ENCODE assay signal across 11 mouse cellular contexts in genomic region chr4:131484607-131485111, GRCm38 (mm10).
A peak's percentile ranks its signal among the peaks of the same experiment; 100 is the strongest.
DNase-seq lines count a peak whose midpoint lies in the region; ATAC-seq lines count a peak whose summit lies in the region.
"Had no signal": no experiment of that assay in that cellular context is flagged by ENCODE, and none has a peak within 500 bp of the region (broad histone marks: within the 10 kb centered on the region; RNA-seq: fewer than 3 reads in every experiment).

No protein-coding gene starts in this region.

- peaks cover 72% of the 10 kb centered on the region for H3K4me1 ChIP-seq in hindbrain, embryonic 12.5 days
- H3K4me1 ChIP-seq in midbrain, embryonic 15.5 days, result peaks cover 48% of the 10 kb centered on the region

- ATAC-seq in hindbrain, embryonic 12.5 days (ENCODE audit: low FRiP score), result no peak
- ATAC-seq in midbrain, embryonic 15.5 days (replicated peaks), result no peak

- H3K36me3 ChIP-seq in hindbrain, embryonic 12.5 days, result no peaks in the 10 kb centered on the region
- no peaks in the 10 kb centered on the region for H3K36me3 ChIP-seq in midbrain, embryonic 15.5 days (replicated peaks)
- H3K36me3 ChIP-seq: heart, embryonic 13.5 days had no signal

- H3K4me3 ChIP-seq in hindbrain, embryonic 12.5 days, result no peak overlapping the region
- H3K4me3 ChIP-seq in midbrain, embryonic 15.5 days, result no peak overlapping the region
- H3K4me3 ChIP-seq: heart, embryonic 13.5 days had no signal

- no peak overlapping the region for H3K9ac ChIP-seq in hindbrain, embryonic 12.5 days
- no peak overlapping the region for H3K9ac ChIP-seq in midbrain, embryonic 15.5 days
- H3K9ac ChIP-seq: heart, embryonic 13.5 days had no signal

- peak; percentile 19 for DNase-seq in adrenal gland, adult 8-10 months
- DNase-seq in adrenal gland, postnatal 14 days, result no peak
- DNase-seq in cerebellum, postnatal 36 days, result peak; percentile 29 to 32
- no peak for DNase-seq in layer of hippocampus, adult 9-11 months
- DNase-seq in urinary bladder, adult 18-20 months (ENCODE audit: low spot score in 2 of 2), result no peak
- no peak for DNase-seq in heart, adult 11 months
- DNase-seq: lung, postnatal 14 days; retina, postnatal 1 day had no signal

- no peaks in the 10 kb centered on the region for H3K9me3 ChIP-seq in hindbrain, embryonic 12.5 days (replicated peaks)
- H3K9me3 ChIP-seq in midbrain, embryonic 15.5 days, result no peaks in the 10 kb centered on the region
- H3K9me3 ChIP-seq: heart, embryonic 13.5 days had no signal

- H3K27me3 ChIP-seq in hindbrain, embryonic 12.5 days, result no peaks in the 10 kb centered on the region
- no peaks in the 10 kb centered on the region for H3K27me3 ChIP-seq in midbrain, embryonic 15.5 days (replicated peaks)

- 35% methylated on average over 14 of the region's 14 CpGs for WGBS in hindbrain, embryonic 12.5 days
- WGBS in midbrain, embryonic 15.5 days, result 35% methylated on average over 14 of the region's 14 CpGs

- H3K4me2 ChIP-seq in hindbrain, embryonic 12.5 days (replicated peaks), result no peak overlapping the region
- H3K4me2 ChIP-seq in midbrain, embryonic 15.5 days, result no peak overlapping the region
- H3K4me2 ChIP-seq: heart, embryonic 13.5 days had no signal

- H3K27ac ChIP-seq in hindbrain, embryonic 12.5 days, result peak overlapping the region; percentile 76
- peak overlapping the region; percentile 53 for H3K27ac ChIP-seq in midbrain, embryonic 15.5 days
- H3K27ac ChIP-seq: heart, embryonic 13.5 days had no signal

Comparison
In these comparisons a context has a peak if more than half of its experiments do, and no peak if none do; other contexts are left out.
1. DNase-seq: peak in adrenal gland, adult 8-10 months (single experiment) and cerebellum, postnatal 36 days (2 of 2); none in adrenal gland, postnatal 14 days (single experiment), layer of hippocampus, adult 9-11 months (single experiment), urinary bladder, adult 18-20 months (0 of 2) and heart, adult 11 months (single experiment).